Mouse (Mus musculus) midbrain, embryonic 15.5 days (tissue): ENCODE results near the gene Nadk2. TPM values are rescaled to one million over a fixed set of nuclear protein-coding genes. Genes with fewer than 3 reads are reported as not detected.

Source experiments
- ATAC-seq: fragments of 200-750 bp; cut with Nextera tagmentation; replicated peaks from 2 replicates; pipeline ENCODE4 v1.8.0; 2017; ENCODE audit warnings: moderate TSS enrichment
- H3K27ac ChIP-seq: fragments of 300-500 bp; sonication (generic); 2 replicates; pipeline ENCODE4 v1.5.1; 2015; ENCODE audit warnings: mild to moderate bottlenecking, inconsistent platforms
- H3K27me3 ChIP-seq: fragments of 300-500 bp; sonication (generic); replicated peaks from 2 replicates; pipeline ENCODE4 v1.6.1; 2015; ENCODE audit warnings: inconsistent platforms
- H3K36me3 ChIP-seq: fragments of 300-500 bp; sonication (generic); replicated peaks from 2 replicates; pipeline ENCODE4 v1.6.1; 2015; ENCODE audit warnings: inconsistent platforms
- H3K4me1 ChIP-seq: fragments of 300-500 bp; sonication (generic); 2 replicates; pipeline ENCODE4 v1.6.1; 2015; ENCODE audit warnings: inconsistent platforms
- H3K4me2 ChIP-seq: fragments of 300-500 bp; sonication (generic); 2 replicates; pipeline ENCODE4 v1.6.1; 2015; ENCODE audit warnings: inconsistent platforms, mild to moderate bottlenecking, moderate library complexity
- H3K4me3 ChIP-seq: fragments of 300-500 bp; sonication (generic); 2 replicates; pipeline ENCODE4 v1.5.1; 2015; ENCODE audit warnings: mild to moderate bottlenecking, inconsistent platforms
- H3K9ac ChIP-seq: fragments of 300-500 bp; sonication (generic); 2 replicates; pipeline ENCODE4 v1.6.1; 2015; ENCODE audit warnings: mild to moderate bottlenecking, inconsistent platforms
- H3K9me3 ChIP-seq: fragments of 300-500 bp; sonication (generic); 2 replicates; pipeline ENCODE4 v1.6.1; 2016; ENCODE audit warnings: inconsistent platforms
- WGBS: fragments of 180-500 bp; shearing (Covaris S2); methylation state at CpG from one replicate; pipeline ENCODE4 v1.1.7; 2015; ENCODE audit warnings: mixed read lengths; 5-methylcytosine and 5-hydroxymethylcytosine counted together
- polyA plus RNA-seq: library from polyadenylated mRNA; unstranded; fragments of >200 nt; fragmentation: Nextera tagmentation; extraction: Ambion mirVana; gene quantifications from 2 replicates; pipeline ENCODE4 v1.2.1, GENCODE M21; 2015

The Nadk2 gene
- 25.7 and 25.8 TPM in 2 replicates for polyA plus RNA-seq

GRCm38 (mm10) chr15:9070912-9071555 lies at the start of gene Nadk2:
Nadk2 (plus strand) TSS chr15:9071260.
- H3K36me3 ChIP-seq, result no peaks in the 10 kb centered on the region
- H3K4me3 ChIP-seq, result peak within 1 kb of the TSS; percentile 82
- H3K27ac ChIP-seq, result peak within 1 kb of the TSS; percentile 91
- no peaks in the 10 kb centered on the region for H3K27me3 ChIP-seq
- H3K9ac ChIP-seq, result peak within 1 kb of the TSS; percentile 77
- H3K4me1 ChIP-seq, result peaks cover 34% of the 10 kb centered on the region
- ATAC-seq, result peak; percentile 99
- peak within 1 kb of the TSS; percentile 76 for H3K4me2 ChIP-seq
- WGBS, result under 1% methylated on average over 48 of the region's 54 CpGs
- H3K9me3 ChIP-seq, result no peaks in the 10 kb centered on the region

DNA sequence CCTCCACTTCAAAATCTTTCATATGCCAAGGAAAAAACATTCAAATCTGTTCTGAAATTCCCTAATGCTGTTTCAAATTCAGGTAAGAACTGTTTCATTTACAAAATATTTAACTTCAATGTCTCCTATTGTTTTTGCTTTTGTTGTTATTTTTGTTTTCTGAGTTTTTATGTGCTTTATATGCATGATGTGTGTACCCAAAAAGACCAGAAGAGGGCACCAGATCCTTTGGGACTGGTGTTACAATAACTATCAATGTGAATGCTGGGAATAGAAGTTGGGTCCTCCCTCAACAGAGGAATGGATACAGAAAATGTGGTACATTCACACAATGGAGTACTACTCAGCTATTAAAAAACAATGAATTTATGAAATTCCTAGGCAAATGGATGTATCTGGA lies 15.4 kb upstream of the Nadk2 start:
- Histone ChIP-seq H3K4me3 (no peak overlapping the region), H3K4me2 (no peak overlapping the region), H3K9ac (no peak overlapping the region), H3K36me3 (no peaks in the 10 kb centered on the region), H3K9me3 (no peaks in the 10 kb centered on the region), H3K4me1 (no peaks in the 10 kb centered on the region), H3K27ac (no peak overlapping the region), H3K27me3 (no peaks in the 10 kb centered on the region)
- no peak for ATAC-seq

DNA sequence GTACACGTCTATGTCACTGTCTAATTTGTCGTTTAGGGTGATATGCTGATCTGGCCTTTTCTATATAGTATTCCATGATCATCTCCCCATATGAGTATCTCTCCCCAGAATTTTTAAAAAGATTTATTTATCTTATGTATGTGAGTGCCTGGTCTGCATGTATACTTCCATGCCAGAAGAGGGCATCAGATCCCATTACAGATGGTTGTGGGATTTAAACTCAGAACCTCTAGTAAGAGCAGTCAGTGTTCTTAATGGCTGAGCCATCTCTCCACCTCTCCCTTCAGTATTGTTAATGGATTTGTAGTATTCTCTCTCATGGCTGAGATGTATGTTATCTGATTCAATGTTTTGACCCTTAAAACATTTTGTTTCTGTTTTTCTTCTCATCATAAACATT lies 11.2 kb upstream of the Nadk2 start:
- no peaks in the 10 kb centered on the region for H3K27me3 ChIP-seq
- H3K36me3 ChIP-seq, result no peaks in the 10 kb centered on the region
- no peak overlapping the region for H3K9ac ChIP-seq
- H3K4me3 ChIP-seq, result no peak overlapping the region
- H3K4me1 ChIP-seq, result no peaks in the 10 kb centered on the region
- no peak overlapping the region for H3K4me2 ChIP-seq
- no peak overlapping the region for H3K27ac ChIP-seq
- ATAC-seq, result no peak
- no peaks in the 10 kb centered on the region for H3K9me3 ChIP-seq
- 93% methylated on average over 2 of the region's 2 CpGs for WGBS

- Histone ChIP-seq H3K4me3 (no peak overlapping the region), H3K27ac (0 out of 2 replicates have a peak overlapping the region, but pooled peaks have one; percentile 15), H3K9ac (no peak overlapping the region), H3K36me3 (no peaks in the 10 kb centered on the region), H3K27me3 (no peaks in the 10 kb centered on the region), H3K4me2 (no peak overlapping the region), H3K9me3 (no peaks in the 10 kb centered on the region), H3K4me1 (no peaks in the 10 kb centered on the region)
- WGBS, result 32% methylated on average over 7 of the region's 7 CpGs
- ATAC-seq, result peak; percentile 80
Observed at GRCm38 (mm10) chr15:9061150-9061882, 9.7 kb upstream of the Nadk2 start.

- Histone ChIP-seq H3K9me3 (no peaks in the 10 kb centered on the region), H3K4me1 (peaks cover 24% of the 10 kb centered on the region), H3K9ac (no peak overlapping the region), H3K4me2 (no peak overlapping the region), H3K27me3 (no peaks in the 10 kb centered on the region), H3K27ac (no peak overlapping the region), H3K36me3 (no peaks in the 10 kb centered on the region), H3K4me3 (no peak overlapping the region)
- 92% methylated on average over 4 of the region's 4 CpGs for WGBS
- no peak for ATAC-seq
Observed at GRCm38 (mm10) chr15:9068881-9069280, 2.2 kb upstream of the Nadk2 start.

- ATAC-seq, result peak; percentile 23; the same call in 1 of the 2 replicates
- Histone ChIP-seq H3K9ac (peak overlapping the region; percentile 77), H3K27ac (peak overlapping the region; percentile 91; the same call in 1 of the 2 replicates), H3K36me3 (no peaks in the 10 kb centered on the region), H3K4me2 (peak overlapping the region; percentile 76), H3K9me3 (no peaks in the 10 kb centered on the region), H3K4me3 (peak overlapping the region; percentile 82), H3K27me3 (no peaks in the 10 kb centered on the region), H3K4me1 (peaks cover 30% of the 10 kb centered on the region)
- 2% methylated on average over 3 of the region's 3 CpGs for WGBS
Observed at GRCm38 (mm10) chr15:9070353-9070752, 707 bp upstream of the Nadk2 start.

GRCm38 (mm10) chr15:9071556-9072544 lies 790 bp downstream of the Nadk2 start:
- no peaks in the 10 kb centered on the region for H3K27me3 ChIP-seq
- peaks cover 34% of the 10 kb centered on the region for H3K4me1 ChIP-seq
- no peaks in the 10 kb centered on the region for H3K9me3 ChIP-seq
- peak overlapping the region; percentile 82 for H3K4me3 ChIP-seq
- H3K36me3 ChIP-seq, result no peaks in the 10 kb centered on the region
- H3K4me2 ChIP-seq, result peak overlapping the region; percentile 76
- peak overlapping the region; percentile 91 for H3K27ac ChIP-seq
- peak overlapping the region; percentile 77 for H3K9ac ChIP-seq
- 0% methylated on average over 65 of the region's 66 CpGs for WGBS
- ATAC-seq, result peak; percentile 76

DNA sequence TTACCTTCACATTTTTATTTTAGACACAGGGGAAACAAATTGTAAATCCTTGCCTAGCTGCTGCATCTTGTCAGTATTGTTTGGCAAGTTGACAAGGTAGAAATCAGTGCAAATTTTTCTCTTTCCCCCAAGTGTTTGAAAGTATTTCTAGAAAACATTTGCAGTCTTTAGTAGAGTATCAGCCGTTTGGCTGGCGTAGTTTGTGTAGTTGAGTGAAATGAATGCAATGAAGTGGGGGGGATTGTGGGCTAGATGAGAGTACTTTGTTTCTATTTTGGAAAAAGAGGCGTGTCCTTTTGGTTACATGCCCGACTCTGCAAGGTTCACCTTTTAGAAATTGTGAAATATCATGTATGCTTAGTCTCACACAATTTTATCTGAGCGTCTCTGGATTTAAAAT lies 1.6 kb downstream of the Nadk2 start:
- peaks cover 34% of the 10 kb centered on the region for H3K4me1 ChIP-seq
- peak overlapping the region; percentile 77 for H3K9ac ChIP-seq
- no peaks in the 10 kb centered on the region for H3K9me3 ChIP-seq
- H3K4me3 ChIP-seq, result peak overlapping the region; percentile 82
- ATAC-seq, result no peak
- WGBS, result 38% methylated on average over 5 of the region's 5 CpGs
- no peaks in the 10 kb centered on the region for H3K27me3 ChIP-seq
- H3K4me2 ChIP-seq, result peak overlapping the region; percentile 76
- H3K36me3 ChIP-seq, result no peaks in the 10 kb centered on the region
- H3K27ac ChIP-seq, result no peak overlapping the region

GRCm38 (mm10) chr15:9073067-9073608 lies 2.1 kb downstream of the Nadk2 start:
- Histone ChIP-seq H3K4me1 (peaks cover 34% of the 10 kb centered on the region), H3K27ac (no peak overlapping the region), H3K36me3 (no peaks in the 10 kb centered on the region), H3K4me3 (peak overlapping the region; percentile 82), H3K9me3 (no peaks in the 10 kb centered on the region), H3K27me3 (no peaks in the 10 kb centered on the region), H3K4me2 (peak overlapping the region; percentile 76), H3K9ac (no peak overlapping the region)
- no peak for ATAC-seq
- 61% methylated on average over 12 of the region's 12 CpGs for whole genome bisulfite sequencing

DNA sequence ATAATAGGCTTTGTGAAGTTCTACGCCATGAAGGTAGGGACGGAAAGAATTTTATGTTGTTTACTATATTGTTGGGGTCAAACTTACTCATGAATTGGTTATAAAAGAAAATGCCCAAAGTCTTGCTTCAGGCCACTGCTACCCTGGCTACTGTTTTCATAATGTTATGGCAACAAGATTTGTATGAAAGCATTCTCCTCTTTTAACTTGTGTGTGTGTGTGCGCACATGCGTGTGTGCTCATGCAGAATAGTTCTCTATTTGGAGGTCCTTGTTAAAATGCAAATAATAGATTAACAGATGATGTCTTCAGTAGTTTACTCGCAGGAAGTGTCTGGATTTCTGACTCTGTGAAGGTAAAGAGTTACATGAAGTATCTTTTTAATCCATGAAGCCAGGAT lies 2.6 kb downstream of the Nadk2 start:
- peaks cover 34% of the 10 kb centered on the region for H3K4me1 ChIP-seq
- H3K4me2 ChIP-seq, result no peak overlapping the region
- H3K27ac ChIP-seq, result no peak overlapping the region
- H3K36me3 ChIP-seq, result no peaks in the 10 kb centered on the region
- H3K9me3 ChIP-seq, result no peaks in the 10 kb centered on the region
- ATAC-seq, result no peak
- H3K4me3 ChIP-seq, result no peak overlapping the region
- no peaks in the 10 kb centered on the region for H3K27me3 ChIP-seq
- WGBS, result 79% methylated on average over 5 of the region's 5 CpGs
- no peak overlapping the region for H3K9ac ChIP-seq

DNA sequence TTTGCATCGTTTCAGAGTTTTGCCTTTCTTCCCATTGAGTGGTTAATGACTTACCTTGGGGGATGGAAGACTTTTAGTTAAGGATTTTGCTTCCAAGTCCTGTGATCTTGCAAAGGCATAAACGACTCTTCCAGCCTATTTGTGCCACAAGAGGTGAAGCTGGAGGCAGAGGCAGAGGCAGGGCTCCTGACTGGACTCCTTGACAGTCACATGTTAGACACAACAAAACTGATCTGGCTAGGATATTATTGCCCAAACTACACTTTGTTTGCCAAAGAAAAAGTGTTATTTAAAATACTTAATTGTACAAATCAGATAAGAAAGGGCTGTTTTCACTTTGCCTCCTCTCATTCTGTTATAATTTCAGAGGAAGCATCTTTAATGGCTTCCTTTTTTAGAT lies 3.1 kb downstream of the Nadk2 start:
- Histone ChIP-seq H3K4me1 (peaks cover 34% of the 10 kb centered on the region), H3K9me3 (no peaks in the 10 kb centered on the region), H3K4me2 (no peak overlapping the region), H3K27me3 (no peaks in the 10 kb centered on the region), H3K36me3 (no peaks in the 10 kb centered on the region), H3K9ac (no peak overlapping the region), H3K4me3 (no peak overlapping the region), H3K27ac (no peak overlapping the region)
- WGBS, result 36% methylated on average over 2 of the region's 2 CpGs
- ATAC-seq, result no peak

DNA sequence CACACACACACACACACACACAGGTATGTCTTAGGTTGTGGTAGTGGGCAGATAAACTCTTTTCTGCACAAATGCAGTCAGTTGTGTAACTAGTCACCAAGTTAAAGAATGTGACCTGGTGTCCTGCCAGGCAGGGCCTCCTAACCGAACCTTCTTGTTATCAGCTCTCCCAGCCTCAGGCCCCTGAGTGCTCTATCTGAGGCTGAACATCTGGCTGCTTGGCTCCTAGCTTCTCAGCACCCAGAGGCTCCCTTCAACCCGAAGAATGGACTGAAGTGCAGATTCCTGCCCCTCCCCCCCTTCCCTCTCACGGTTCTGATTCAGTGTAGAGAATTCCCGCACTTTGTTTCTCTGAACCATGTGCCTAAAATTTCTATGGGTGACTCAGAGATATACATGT lies 3.6 kb downstream of the Nadk2 start:
- no peaks in the 10 kb centered on the region for H3K36me3 ChIP-seq
- no peak overlapping the region for H3K27ac ChIP-seq
- no peaks in the 10 kb centered on the region for H3K27me3 ChIP-seq
- no peaks in the 10 kb centered on the region for H3K9me3 ChIP-seq
- 20% methylated on average over 4 of the region's 4 CpGs for WGBS
- peaks cover 34% of the 10 kb centered on the region for H3K4me1 ChIP-seq
- ATAC-seq, result no peak
- no peak overlapping the region for H3K4me2 ChIP-seq
- no peak overlapping the region for H3K4me3 ChIP-seq
- H3K9ac ChIP-seq, result no peak overlapping the region
